Mouse (Mus musculus): ENCODE measurements at regions not wholly inside any gene's neighbourhood (a gene's known extent, or its start where the extent isn't known, plus 50 kb on each side); places are given as distances from the start of the nearest gene placed in this dataset.

DNA sequence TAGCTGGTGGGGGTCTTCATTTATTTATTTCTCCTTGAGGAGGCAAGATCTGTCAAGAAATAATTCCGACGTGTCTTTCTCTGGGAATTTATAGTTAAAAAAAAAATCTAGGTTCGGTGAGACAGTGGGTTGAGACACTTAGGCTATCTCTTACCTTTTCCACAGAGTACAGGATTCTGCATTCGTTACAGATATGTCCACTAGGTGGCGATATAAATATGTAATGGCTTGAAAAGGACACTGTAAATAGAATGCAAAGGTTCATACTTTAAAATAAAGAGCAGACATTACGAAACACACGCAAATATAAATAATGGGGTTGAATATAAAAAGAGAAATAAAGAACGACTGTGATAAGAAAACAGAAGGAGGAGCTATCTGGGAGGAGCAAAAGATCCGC lies 517.5 kb downstream of the Cps1 start:
- peak; percentile 67 for DNase-seq (ENCODE audit: low read depth, low spot score)

DNA sequence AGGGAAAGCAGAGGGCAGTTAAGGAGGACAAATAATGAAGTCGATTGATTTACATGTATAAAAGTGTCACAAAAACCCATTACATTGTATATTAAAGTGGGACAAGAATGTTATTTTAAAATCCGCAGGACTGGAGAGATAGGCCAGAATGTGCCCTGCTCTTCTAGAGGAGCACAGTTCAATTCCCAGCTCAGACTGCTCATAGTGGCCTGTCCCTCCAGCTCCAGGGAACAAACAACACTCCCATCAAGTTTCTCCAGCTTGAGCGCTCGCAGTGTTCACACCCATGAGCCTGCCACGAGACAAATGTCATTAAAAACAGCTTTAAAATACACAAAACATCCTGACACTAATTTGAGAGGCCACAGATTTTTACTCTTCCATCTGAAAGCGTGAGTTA lies 517.9 kb downstream of the Cps1 start:
- no peak for DNase-seq (ENCODE audit: low read depth, low spot score)

DNA sequence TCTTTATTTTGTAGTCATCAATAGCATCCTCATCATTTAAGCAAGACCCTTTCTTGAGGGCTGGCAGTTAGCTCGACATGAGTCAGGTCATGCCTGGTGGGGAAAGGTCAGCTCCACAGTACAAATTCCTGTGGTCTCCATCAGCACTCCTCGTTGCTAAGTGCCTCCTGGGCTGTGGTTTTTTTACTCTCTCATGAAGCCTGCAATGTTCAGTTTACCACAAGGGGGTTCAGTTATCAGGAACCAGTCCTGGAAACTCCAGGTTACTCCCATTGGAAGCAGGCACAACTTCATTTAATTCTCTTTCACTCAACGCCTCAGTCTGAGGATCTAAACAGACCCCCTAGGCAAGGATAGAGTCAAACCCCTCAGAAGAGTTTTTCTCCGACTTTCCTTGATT lies 520.8 kb downstream of the Cps1 start:
- DNase-seq (ENCODE audit: low read depth, low spot score): peak; percentile 16

All from 3T3-L1 (cell line).